Mouse (Mus musculus) MEL (cell line): ENCODE measurements around the gene 2200002D01Rik. TPM values are rescaled to one million over a fixed set of nuclear protein-coding genes. Genes with fewer than 3 reads are reported as not detected.
A peak's percentile ranks its signal among the peaks of the same experiment; 100 is the strongest.

ENCODE experiments used
- DNase-seq: peaks from one replicate; pipeline ENCODE4 v3.0.0; 2011; ENCODE audit warnings: low read depth, low spot score
- H3K27ac ChIP-seq: 2 replicates; pipeline ENCODE4 v1.5.1; 2012; ENCODE audit warnings: low read depth, mild to moderate bottlenecking, control low read depth, low read length, moderate library complexity; ENCODE audit not compliant: control insufficient read depth
- H3K27me3 ChIP-seq, 2 experiments: fragments of 150-350 bp in 1 of 2; sonication (generic) in 1 of 2; 2 replicates each; pipeline ENCODE4 v1.6.1; 2012; ENCODE audit warnings: low read length in 2 of 2, mild to moderate bottlenecking in 2 of 2, improper control_type of control experiment in 1 of 2, moderate library complexity in 1 of 2; ENCODE audit not compliant: insufficient read depth in 2 of 2, control insufficient read depth in 1 of 2
- H3K36me3 ChIP-seq, 2 experiments: 2 replicates each; pipeline ENCODE4 v1.6.1; 2012 to 2014; ENCODE audit warnings: low read length in 2 of 2, improper control_type of control experiment in 1 of 2, inconsistent platforms in 1 of 2, mild to moderate bottlenecking in 1 of 2; ENCODE audit not compliant: insufficient read depth in 2 of 2, control insufficient read depth in 1 of 2
- H3K4me1 ChIP-seq, 2 experiments: fragments of 150-350 bp in 1 of 2; sonication (generic) in 1 of 2; 2 replicates each; pipeline ENCODE4 v1.6.1; 2012; ENCODE audit warnings: low read length in 2 of 2, improper control_type of control experiment in 1 of 2, mild to moderate bottlenecking in 1 of 2; ENCODE audit not compliant: insufficient read depth in 2 of 2, control insufficient read depth in 1 of 2
- H3K4me3 ChIP-seq, 2 experiments: fragments of 150-350 bp in 1 of 2; sonication (generic) in 1 of 2; 2 replicates each; pipeline ENCODE4 v1.5.1; 2012; ENCODE audit warnings: low read depth in 2 of 2, low read length in 2 of 2, mild to moderate bottlenecking in 2 of 2, moderate library complexity in 2 of 2, control low read depth in 1 of 2, improper control_type of control experiment in 1 of 2; ENCODE audit not compliant: control insufficient read depth in 1 of 2, insufficient read depth in 1 of 2
- H3K79me2 ChIP-seq: 2 replicates; pipeline ENCODE4 v1.6.1; 2012; ENCODE audit warnings: mild to moderate bottlenecking, low read length, moderate library complexity; ENCODE audit not compliant: control insufficient read depth, poor library complexity, insufficient read depth
- H3K9ac ChIP-seq: 2 replicates; pipeline ENCODE4 v1.6.1; 2012; ENCODE audit warnings: low read depth, mild to moderate bottlenecking, control low read depth, low read length, moderate library complexity; ENCODE audit not compliant: control insufficient read depth, poor library complexity, severe bottlenecking
- H3K9me3 ChIP-seq: fragments of 150-350 bp; sonication (generic); replicated peaks from 2 replicates; pipeline ENCODE4 v1.6.1; 2012; ENCODE audit warnings: mild to moderate bottlenecking, low read length, improper control_type of control experiment, moderate library complexity; ENCODE audit not compliant: insufficient read depth
- CHD2 ChIP-seq: IDR thresholded peaks from 2 replicates; pipeline ENCODE4 v1.6.1; 2011; ENCODE audit warnings: low read length, improper control_type of control experiment
- E2F4 ChIP-seq: IDR thresholded peaks from 2 replicates; pipeline ENCODE4 v1.6.1; 2011; ENCODE audit warnings: low read depth, low read length, improper control_type of control experiment, borderline replicate concordance
- ELF1 ChIP-seq: IDR thresholded peaks from 2 replicates; pipeline ENCODE4 v1.6.1; 2014; ENCODE audit warnings: low read depth, mild to moderate bottlenecking, inconsistent platforms, low read length, improper control_type of control experiment, moderate library complexity
- EP300 ChIP-seq, 2 experiments: IDR thresholded peaks; 2 replicates each; pipeline ENCODE4 v1.6.1; 2011; ENCODE audit warnings: improper control_type of control experiment in 2 of 2, low read length in 2 of 2, low read depth in 1 of 2, mild to moderate bottlenecking in 1 of 2
- ETS1 ChIP-seq: IDR thresholded peaks from 2 replicates; pipeline ENCODE4 v1.6.1; 2012; ENCODE audit warnings: low read depth, mild to moderate bottlenecking, inconsistent platforms, low read length, improper control_type of control experiment, moderate library complexity
- GABPA ChIP-seq: IDR thresholded peaks from 2 replicates; pipeline ENCODE4 v1.6.1; 2012; ENCODE audit warnings: low read depth, mild to moderate bottlenecking, inconsistent platforms, low read length, improper control_type of control experiment, moderate library complexity
- GATA1 ChIP-seq: IDR thresholded peaks from 2 replicates; pipeline ENCODE4 v1.6.1; 2011; ENCODE audit warnings: low read depth, low read length, improper control_type of control experiment
- HCFC1 ChIP-seq: IDR thresholded peaks from 2 replicates; pipeline ENCODE4 v1.6.1; 2012; ENCODE audit warnings: low read depth, mild to moderate bottlenecking, inconsistent platforms, low read length, improper control_type of control experiment, moderate library complexity
- JUND ChIP-seq: IDR thresholded peaks from 2 replicates; pipeline ENCODE4 v1.6.1; 2011; ENCODE audit warnings: low read depth, mild to moderate bottlenecking, improper control_type of control experiment, low read length
- KAT2A ChIP-seq: conservative IDR thresholded peaks from 2 replicates; pipeline ENCODE4 v1.6.1; 2012; ENCODE audit warnings: low read depth, low read length, improper control_type of control experiment, inconsistent platforms
- MAFK ChIP-seq: IDR thresholded peaks from 2 replicates; pipeline ENCODE4 v1.6.1; 2011; ENCODE audit warnings: low read depth, mild to moderate bottlenecking, low read length, improper control_type of control experiment, borderline replicate concordance
- MAX ChIP-seq: IDR thresholded peaks from 2 replicates; pipeline ENCODE4 v1.6.1; 2011; ENCODE audit warnings: low read length, improper control_type of control experiment
- MEF2A ChIP-seq: IDR thresholded peaks from 2 replicates; pipeline ENCODE4 v1.6.1; 2014; ENCODE audit warnings: low read depth, mild to moderate bottlenecking, inconsistent platforms, low read length, improper control_type of control experiment; ENCODE audit not compliant: poor library complexity, insufficient replicate concordance, severe bottlenecking; ENCODE audit errors: extremely low read depth
- NELFE ChIP-seq: IDR thresholded peaks from 2 replicates; pipeline ENCODE4 v1.6.1; 2011; ENCODE audit warnings: low read depth, low read length, improper control_type of control experiment
- NRF1 ChIP-seq: IDR thresholded peaks from 2 replicates; pipeline ENCODE4 v1.6.1; 2014; ENCODE audit warnings: low read depth, mild to moderate bottlenecking, inconsistent platforms, low read length, improper control_type of control experiment, moderate library complexity; ENCODE audit not compliant: poor library complexity, insufficient read depth, severe bottlenecking
- POLR2AphosphoS2 ChIP-seq: IDR thresholded peaks from 2 replicates; pipeline ENCODE4 v1.6.1; 2011; ENCODE audit warnings: low read length, improper control_type of control experiment
- POLR2AphosphoS5 ChIP-seq: IDR thresholded peaks from 2 replicates; pipeline ENCODE4 v1.6.1; 2012; ENCODE audit warnings: low read depth, borderline replicate concordance, mild to moderate bottlenecking, inconsistent platforms, low read length, moderate library complexity, mixed read lengths
- RAD21 ChIP-seq: IDR thresholded peaks from 2 replicates; pipeline ENCODE4 v1.6.1; 2011; ENCODE audit warnings: mild to moderate bottlenecking, low read depth, low read length, improper control_type of control experiment
- RCOR1 ChIP-seq: IDR thresholded peaks from 2 replicates; pipeline ENCODE4 v1.6.1; 2012; ENCODE audit warnings: low read depth, mild to moderate bottlenecking, inconsistent platforms, low read length, improper control_type of control experiment
- SIN3A ChIP-seq: IDR thresholded peaks from 2 replicates; pipeline ENCODE4 v1.6.1; 2012; ENCODE audit warnings: low read length, improper control_type of control experiment, inconsistent platforms
- SMC3 ChIP-seq: IDR thresholded peaks from 2 replicates; pipeline ENCODE4 v1.6.1; 2011; ENCODE audit warnings: low read depth, low read length, improper control_type of control experiment
- TAL1 ChIP-seq: IDR thresholded peaks from 2 replicates; pipeline ENCODE4 v1.6.1; 2012; ENCODE audit warnings: mild to moderate bottlenecking, inconsistent platforms, low read length, moderate library complexity, mixed read lengths
- TBP ChIP-seq: IDR thresholded peaks from 2 replicates; pipeline ENCODE4 v1.8.0; 2011; ENCODE audit warnings: low read depth, low read length, improper control_type of control experiment
- TCF12 ChIP-seq: IDR thresholded peaks from 2 replicates; pipeline ENCODE4 v1.6.1; 2014; ENCODE audit warnings: low read depth, mild to moderate bottlenecking, inconsistent platforms, low read length, improper control_type of control experiment, moderate library complexity
- USF1 ChIP-seq: IDR thresholded peaks from 2 replicates; pipeline ENCODE4 v1.6.1; 2014; ENCODE audit warnings: low read depth, mild to moderate bottlenecking, inconsistent platforms, low read length, improper control_type of control experiment, moderate library complexity
- USF2 ChIP-seq, 2 experiments: IDR thresholded peaks; 2 replicates each; pipeline ENCODE4 v1.6.1; 2011 to 2012; ENCODE audit warnings: improper control_type of control experiment in 2 of 2, low read length in 2 of 2, borderline replicate concordance in 1 of 2, inconsistent platforms in 1 of 2, low read depth in 1 of 2, mild to moderate bottlenecking in 1 of 2; ENCODE audit not compliant: insufficient read depth in 1 of 2
- ZC3H11A ChIP-seq: IDR thresholded peaks from 2 replicates; pipeline ENCODE4 v1.6.1; 2012; ENCODE audit warnings: low read depth, mild to moderate bottlenecking, inconsistent platforms, low read length, improper control_type of control experiment
- ZKSCAN1 ChIP-seq: IDR thresholded peaks from 2 replicates; pipeline ENCODE4 v1.6.1; 2012; ENCODE audit warnings: low read depth, mild to moderate bottlenecking, inconsistent platforms, low read length, improper control_type of control experiment, moderate library complexity
- ZMIZ1 ChIP-seq: IDR thresholded peaks from 2 replicates; pipeline ENCODE4 v1.6.1; 2012; ENCODE audit warnings: low read depth, mild to moderate bottlenecking, inconsistent platforms, low read length, improper control_type of control experiment, moderate library complexity
- ZNF384 ChIP-seq: IDR thresholded peaks from 2 replicates; pipeline ENCODE4 v1.6.1; 2012; ENCODE audit warnings: low read depth, mild to moderate bottlenecking, inconsistent platforms, low read length, improper control_type of control experiment
- polyA plus RNA-seq, 2 experiments: library from polyadenylated mRNA; stranded (reverse) in 1 of 2; unstranded in 1 of 2; fragments of >175 nt in 1 of 2; fragments of >200 nt in 1 of 2; gene quantifications; 2 replicates each; pipeline versions ENCODE4 v1.2.1 to v1.2.4; 2012; ENCODE audit warnings: low replicate concordance in 2 of 2, low read depth in 1 of 2; ENCODE audit not compliant: insufficient read length in 2 of 2, insufficient read depth in 1 of 2, missing spikeins in 1 of 2
- total RNA-seq: library from RNA; depleted of rRNA; stranded (reverse); fragments of 300-350 nt; gene quantifications from 2 replicates; pipeline ENCODE4 v1.2.3, GENCODE M21; 2012

2200002D01Rik gene
- total and polyA plus RNA-seq, 3 experiments, result 0.85 to 5.4 TPM; not detected in 1

DNA sequence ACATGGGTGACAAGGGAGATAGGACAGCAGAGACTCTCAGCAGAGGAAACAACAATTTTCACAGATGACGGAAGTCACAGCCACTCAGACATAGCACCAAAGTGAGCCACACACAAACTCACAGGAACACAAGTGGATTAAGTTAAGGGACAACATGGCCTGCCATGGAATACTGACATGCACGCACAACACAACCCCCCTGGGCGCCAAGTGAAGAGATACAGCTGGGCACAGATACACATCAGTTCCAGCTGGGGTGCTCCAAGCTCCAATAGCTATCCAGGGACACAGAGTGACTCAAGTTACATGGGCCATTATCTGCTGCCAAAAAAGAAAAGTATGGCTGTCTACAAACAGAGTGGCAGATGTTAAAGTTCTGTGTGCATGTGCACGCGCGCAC, 41.6 kb upstream of the 2200002D01Rik start:
- H3K9me3 ChIP-seq, result no peaks in the 10 kb centered on the region
- peaks cover 0 to 2% of the 10 kb centered on the region in 2 experiments; a peak in 2 of 4 replicates for H3K36me3 ChIP-seq
- TF ChIP-seq ETS1 (peak; percentile 68), SIN3A (no peak), ZC3H11A (no peak), SMC3 (no peak)
- no peaks in the 10 kb centered on the region for H3K79me2 ChIP-seq
- H3K27ac ChIP-seq, result no peak overlapping the region
- peak overlapping the region; percentile 68 to 95 for H3K4me3 ChIP-seq
- peaks cover 8 to 17% of the 10 kb centered on the region in 2 experiments for H3K4me1 ChIP-seq
- no peak overlapping the region for H3K9ac ChIP-seq
- no peak for DNase-seq
- H3K27me3 ChIP-seq, result no peaks in the 10 kb centered on the region

DNA sequence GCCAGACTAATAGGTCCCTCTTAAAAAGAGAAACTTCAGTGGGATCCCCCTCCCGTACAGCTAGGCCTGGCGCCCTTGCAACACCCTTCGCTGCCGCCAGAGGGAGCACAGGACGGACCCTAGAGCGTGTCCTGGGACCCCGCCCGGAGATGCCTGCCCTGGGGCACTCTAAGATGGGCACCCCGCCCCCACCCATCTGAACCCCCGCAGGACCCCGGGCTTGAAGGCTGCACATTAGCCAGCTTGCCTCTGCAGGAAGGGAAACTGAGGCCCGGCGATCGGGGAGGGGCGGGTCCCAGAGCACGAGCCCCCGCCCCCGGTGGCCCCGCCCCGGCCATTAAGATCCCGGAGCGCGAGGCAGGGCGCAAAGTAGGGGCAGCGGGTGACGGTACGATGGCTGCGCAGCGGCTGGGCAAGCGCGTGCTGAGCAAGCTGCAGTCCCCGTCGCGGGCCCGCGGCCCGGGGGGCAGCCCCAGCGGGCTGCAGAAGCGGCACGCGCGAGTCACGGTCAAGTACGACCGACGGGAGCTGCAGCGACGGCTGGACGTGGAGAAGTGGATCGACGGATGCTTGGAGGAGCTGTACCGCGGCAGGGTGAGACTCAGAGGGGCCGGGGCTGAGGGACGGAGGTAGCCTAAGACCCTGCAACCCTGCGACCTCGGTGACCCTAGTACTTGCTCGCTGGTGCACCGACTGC, 40.8 kb upstream of the 2200002D01Rik start, which contains the start of gene Ppp1r14a:
Gene Ppp1r14a, plus strand, starts transcription at position 367 of the 697 bp plus-strand sequence.
- Histone ChIP-seq H3K36me3 (peaks cover 0 to 8% of the 10 kb centered on the region in 2 experiments; a peak in 2 of 4 replicates), H3K79me2 (no peaks in the 10 kb centered on the region), H3K9me3 (no peaks in the 10 kb centered on the region), H3K9ac (peak within 1 kb of the TSS; percentile 70), H3K4me3 (peak within 1 kb of the TSS; percentile 68 to 95), H3K27me3 (no peaks in the 10 kb centered on the region), H3K27ac (no peak within 1 kb of the TSS), H3K4me1 (peaks cover 14 to 21% of the 10 kb centered on the region in 2 experiments)
- DNase-seq, result peak; percentile 81
- TF ChIP-seq JUND (no peak), USF2 (IDR thresholded peaks at IDR 0.05; ENCODE audit: borderline replicate concordance in 1 of 2, insufficient read depth in 1 of 2, low read depth in 1 of 2, low read length in 2 of 2) (no peak), RCOR1 (no peak), TCF12 (0 out of 2 replicates have a peak, but pooled peaks have one; percentile 6), TAL1 (no peak), ETS1 (no peak), GABPA (no peak), EP300 (IDR thresholded peaks at IDR 0.05; ENCODE audit: low read depth in 1 of 2, low read length in 2 of 2) (no peak), MAFK (no peak), E2F4 (no peak), ELF1 (0 out of 2 replicates have a peak, but pooled peaks have one; percentile 8), MAX (no peak), SIN3A (peak; percentile 70), GATA1 (no peak), ZKSCAN1 (no peak), USF1 (no peak), POLR2AphosphoS5 (no peak), HCFC1 (peak; percentile 43; the same call in 1 of the 2 replicates), NELFE (peak; percentile 42), NRF1 (peak; percentile 31; the same call in 1 of the 2 replicates), KAT2A (no peak), CHD2 (no peak), MEF2A (no peak), ZNF384 (no peak), POLR2AphosphoS2 (no peak), ZMIZ1 (0 out of 2 replicates have a peak, but pooled peaks have one; percentile 42), RAD21 (peak; percentile 30), TBP (no peak)
